Mouse (Mus musculus) central nervous system, embryonic 18 days (tissue): ENCODE data around the gene Ccdc74a. TPM values are rescaled to one million over a fixed set of nuclear protein-coding genes. Genes with fewer than 3 reads are reported as not detected.

Experiments
- polyA plus RNA-seq: library from polyadenylated mRNA; depleted of rRNA; stranded (reverse); fragments of >200 nt; gene quantifications from 2 replicates; pipeline ENCODE4 v1.2.3, GENCODE M21; 2012; rRNA removed

The Ccdc74a gene
- polyA plus RNA-seq = 14.4 and 16.5 TPM in 2 replicates

DNA sequence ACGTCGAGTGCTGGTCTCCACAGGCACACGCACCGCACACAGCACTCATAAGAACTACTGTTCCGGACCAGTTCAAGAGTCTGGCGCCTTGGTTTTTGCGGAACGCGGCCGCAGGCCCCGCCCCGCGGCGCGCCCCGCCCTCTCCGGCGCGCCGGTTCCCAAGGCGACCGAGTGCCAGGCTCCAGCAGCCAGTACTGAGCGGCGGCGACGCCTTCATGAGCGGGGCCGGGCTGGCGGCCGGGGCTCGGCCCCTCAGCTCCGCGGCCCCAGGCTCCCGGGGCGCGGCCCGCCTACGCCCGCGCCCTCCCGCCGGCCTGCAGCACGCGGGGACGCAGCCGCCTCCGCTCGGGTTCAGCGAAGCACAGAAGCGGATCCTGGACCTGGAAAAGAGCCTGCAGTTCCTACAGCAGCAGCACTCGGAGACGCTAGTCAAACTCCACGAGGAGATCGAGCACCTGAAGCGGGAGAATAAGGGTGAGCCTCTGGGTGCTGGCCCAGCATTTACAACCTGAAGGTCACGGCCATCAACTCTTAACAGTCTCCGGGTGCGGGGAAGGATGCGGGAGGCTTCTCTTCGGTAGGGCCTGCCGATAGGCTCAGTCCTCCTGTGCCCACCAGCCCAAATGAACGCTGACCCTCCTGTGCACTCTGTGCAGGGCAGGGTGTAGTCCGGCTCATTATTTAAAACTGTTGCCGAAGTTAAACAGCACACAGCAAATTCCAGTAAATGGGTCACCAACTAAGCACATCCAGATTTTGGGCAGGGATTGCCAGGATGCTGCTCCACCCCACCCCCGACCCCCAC lies at the start of gene Ccdc74a:
Ccdc74a (plus strand) TSS at position 161 of the 805 bp plus-strand sequence.

DNA sequence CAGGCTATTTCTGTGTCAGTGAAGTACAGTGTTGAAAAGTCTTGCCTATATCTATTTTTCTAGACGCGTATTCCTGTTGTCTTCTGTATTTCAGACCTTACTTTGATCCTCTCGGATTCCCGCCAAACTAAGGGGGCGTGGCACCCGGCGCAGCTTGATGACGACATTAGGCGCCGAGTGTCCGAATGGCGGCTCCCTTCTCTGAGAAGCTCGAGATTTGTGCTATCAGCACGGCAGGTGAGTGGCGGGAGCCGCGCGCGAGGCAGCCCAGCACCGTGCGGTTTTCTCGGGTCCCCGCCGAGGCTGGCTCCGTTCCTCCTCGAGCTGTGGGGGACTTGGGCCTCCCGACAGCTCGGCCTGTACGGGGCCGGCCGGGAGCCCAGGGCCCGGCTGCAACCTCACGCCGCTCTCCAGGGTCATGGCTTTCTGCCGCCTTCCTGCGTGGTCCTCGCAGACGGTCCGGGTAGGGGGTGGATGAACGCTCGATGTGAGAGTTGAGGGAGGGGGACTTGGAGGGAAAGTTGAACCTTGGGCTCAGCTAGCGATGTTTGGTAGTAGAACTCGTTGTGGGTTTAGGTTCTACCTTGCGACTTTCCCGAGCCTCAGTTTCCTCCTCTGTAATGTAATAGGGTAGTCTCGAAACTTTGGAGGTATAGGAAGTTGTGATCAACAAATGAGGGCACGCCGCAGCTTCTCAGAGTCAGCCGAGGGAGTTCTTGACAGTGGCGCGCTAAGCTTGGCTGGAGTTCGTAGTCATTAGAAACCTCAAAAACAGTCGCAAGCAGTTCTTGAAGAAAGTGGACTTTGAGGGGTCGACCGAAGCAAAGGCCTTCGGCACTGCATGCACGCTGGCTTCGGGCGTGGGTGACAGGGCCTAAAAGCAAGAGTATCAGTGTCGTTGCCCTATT lies 26.8 kb upstream of the Ccdc74a start, which contains the start of gene Smpd4:
Smpd4 (plus strand) TSS at position 157 of the 908 bp plus-strand sequence.

Other genes with a start within 250 kb of the Ccdc74a start
- gene Snap29, start 240.5 kb upstream of the Ccdc74a start, polyA plus RNA-seq = 13.4 and 15.1 TPM in 2 replicates
- gene Pi4ka, start 240.2 kb upstream of the Ccdc74a start, polyA plus RNA-seq = 147 and 148 TPM in 2 replicates
- 29.0 and 30.0 TPM in 2 replicates for gene Crkl, start 194.5 kb upstream of the Ccdc74a start, polyA plus RNA-seq
- 20.4 and 27.5 TPM in 2 replicates for gene Aifm3, start 156.9 kb upstream of the Ccdc74a start, polyA plus RNA-seq
- gene Lztr1, start 137.8 kb upstream of the Ccdc74a start, polyA plus RNA-seq = 309 and 326 TPM in 2 replicates
- gene Thap7, start 115.3 kb upstream of the Ccdc74a start, polyA plus RNA-seq = 67.3 and 67.7 TPM in 2 replicates
- gene Lrrc74b, start 85.2 kb upstream of the Ccdc74a start, polyA plus RNA-seq = 0.82 and 1.6 TPM in 2 replicates
- gene P2rx6, start 84.6 kb upstream of the Ccdc74a start, polyA plus RNA-seq = 1.5 and 2.2 TPM in 2 replicates
- gene Slc7a4, start 63.3 kb upstream of the Ccdc74a start, polyA plus RNA-seq = 51.3 and 52.5 TPM in 2 replicates
- 86.7 TPM in 2 replicates for gene Smpd4, start 27.1 kb upstream of the Ccdc74a start, polyA plus RNA-seq
- 47.0 and 59.7 TPM in 2 replicates for gene Med15, start 86.4 kb downstream of the Ccdc74a start, polyA plus RNA-seq
- 114 and 117 TPM in 2 replicates for gene Klhl22, start 113.1 kb downstream of the Ccdc74a start, polyA plus RNA-seq
- 6.4 and 9.0 TPM in 2 replicates for gene Scarf2, start 150.8 kb downstream of the Ccdc74a start, polyA plus RNA-seq
- gene B830017H08Rik, start 186.7 kb downstream of the Ccdc74a start, polyA plus RNA-seq = 6.2 and 6.7 TPM in 2 replicates
- 12.7 TPM in 2 replicates for gene Car15, start 191.9 kb downstream of the Ccdc74a start, polyA plus RNA-seq
- gene Gm20518, start 245.2 kb downstream of the Ccdc74a start, polyA plus RNA-seq = 2.6 and 2.9 TPM in 2 replicates
- 0.03 TPM in 2 replicates for gene Tssk1, start 247.8 kb downstream of the Ccdc74a start, polyA plus RNA-seq